Mouse (Mus musculus): ENCODE results near the gene Itk.

DNA sequence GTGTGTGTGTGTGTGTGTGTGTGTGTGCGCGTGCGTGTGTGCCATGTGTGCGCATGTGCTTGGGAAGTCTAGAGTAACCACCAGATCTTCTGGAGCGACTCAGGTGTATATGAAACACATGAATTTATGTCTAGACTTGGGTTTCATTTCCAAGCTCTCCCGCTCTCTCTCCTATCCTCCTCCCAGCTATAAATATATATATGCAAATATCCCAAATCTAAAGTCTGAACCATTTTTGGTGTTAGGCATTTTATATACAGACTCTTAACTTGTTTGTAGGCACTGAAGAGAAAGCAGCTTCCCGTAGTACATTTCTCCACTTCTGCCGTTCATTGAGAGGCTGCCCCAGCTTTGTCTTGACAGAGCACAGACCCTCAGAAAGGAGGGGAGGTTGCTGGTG is 57.1 kb downstream of the Itk start:
- no peak for TF ChIP-seq POLR2A (IDR thresholded peaks at IDR 0.05; ENCODE audit: low read depth, low read length)
- TF ChIP-seq CTCF (IDR thresholded peaks at IDR 0.05; ENCODE audit: extremely low read depth, insufficient read length, insufficient replicate concordance, low read depth, low read length), result no peak
